Mouse (Mus musculus) urinary bladder, postnatal 36 days (tissue): Measurements from ENCODE around the gene Epb41l3.
"Not testable (repeated sequence)": the region's sequence is repeated elsewhere in the genome, so short reads cannot be mapped to it uniquely, and the experiment has no call there.

Source experiments
- DNase-seq, 2 experiments: peaks; one replicate each; pipeline ENCODE4 v3.0.0; 2022; ENCODE audit warnings: low spot score in 2 of 2, mixed read lengths in 1 of 2

The Epb41l3 gene

DNA sequence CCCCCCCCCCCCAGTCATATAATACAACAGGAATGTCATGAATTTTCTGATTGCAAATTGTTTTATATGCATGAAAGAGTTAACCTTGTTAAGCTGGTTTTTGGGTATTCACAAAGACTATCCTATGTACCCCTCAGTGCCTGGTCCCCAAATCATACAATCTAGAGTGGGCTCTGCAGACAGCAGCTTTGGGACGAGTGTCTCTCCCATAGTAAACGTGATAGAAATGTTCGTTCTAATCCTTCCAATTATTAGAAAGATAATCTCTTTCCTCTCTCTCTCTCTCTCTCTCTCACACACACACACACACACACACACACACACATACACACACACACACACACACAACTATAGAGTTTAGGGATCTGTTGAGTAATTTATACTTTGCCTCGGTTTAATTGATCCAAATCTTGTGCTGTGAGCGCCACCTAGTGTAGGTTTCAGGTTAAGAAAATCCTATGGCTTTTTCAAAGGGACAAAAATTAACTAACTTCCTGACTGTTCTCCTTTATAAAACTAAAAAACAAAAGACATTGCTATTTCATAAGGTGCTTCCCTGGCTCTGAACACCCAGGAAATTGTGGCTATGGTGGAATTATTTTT lies 30.4 kb downstream of the Epb41l3 start:
- peak in 1 of 2 experiments; percentile 15 for DNase-seq

DNA sequence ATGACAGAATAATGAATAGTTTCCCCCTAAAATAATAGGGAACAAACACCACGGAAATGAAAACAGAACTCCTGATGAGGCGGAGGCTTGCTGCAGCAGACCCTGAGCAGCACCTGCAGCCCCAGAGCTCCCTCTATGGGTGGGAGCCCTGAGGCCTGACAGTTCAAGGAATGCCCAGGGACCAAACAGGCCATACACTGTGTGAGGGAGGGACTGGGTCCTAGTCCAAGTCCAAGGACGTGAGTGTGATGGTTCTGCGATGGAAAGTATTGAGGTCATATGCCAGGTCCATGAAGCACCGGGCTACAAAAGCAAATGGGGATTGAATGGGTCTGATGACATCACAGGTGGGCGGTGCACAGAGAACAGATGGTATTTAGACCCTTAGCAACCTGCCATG lies 33.7 kb downstream of the Epb41l3 start:
- DNase-seq: no peak

- DNase-seq: no peak
Observed at GRCm38 (mm10) chr17:69112232-69112631, 36.7 kb downstream of the Epb41l3 start.

GRCm38 (mm10) chr17:69119183-69119582 lies 43.7 kb downstream of the Epb41l3 start:
- no peak for DNase-seq

DNA sequence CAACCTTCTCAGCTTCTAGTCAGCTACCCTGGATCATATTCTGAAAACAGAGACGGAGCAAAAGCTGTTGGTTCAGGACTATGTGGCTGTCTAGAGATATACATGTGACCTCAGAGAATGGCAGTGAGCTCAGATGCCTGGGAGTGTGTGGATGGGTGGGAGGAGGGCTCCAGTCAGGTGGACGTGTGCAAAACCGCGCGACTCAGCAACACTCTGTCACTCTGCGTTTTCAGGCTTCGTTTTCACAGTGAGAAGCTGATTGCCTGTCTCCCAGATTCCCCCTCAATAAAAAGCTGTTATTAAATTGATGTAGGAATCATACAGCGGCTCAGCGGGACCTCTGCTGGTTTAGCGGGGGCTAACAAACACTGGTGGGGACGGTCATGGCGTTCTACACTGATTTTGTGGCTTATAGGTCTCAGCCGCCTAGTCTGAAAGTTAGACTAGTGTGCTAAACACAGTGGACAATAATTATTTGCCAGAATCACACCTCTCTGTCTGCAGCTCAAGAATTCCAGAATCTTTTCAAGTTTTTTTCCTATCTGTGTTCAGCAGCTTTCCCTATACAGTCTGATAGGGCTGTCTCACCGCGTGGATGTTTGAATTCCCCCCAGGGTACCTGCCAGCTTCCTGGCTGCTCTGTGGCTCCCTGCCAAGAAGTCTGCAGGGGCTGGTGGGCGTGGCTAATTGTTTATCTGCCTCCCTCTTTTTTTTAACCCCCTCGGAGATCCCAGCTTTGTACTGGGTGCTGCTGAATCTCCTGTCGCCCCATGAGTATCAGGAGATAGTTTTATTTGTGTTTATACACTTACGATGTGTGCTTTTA lies 45.3 kb downstream of the Epb41l3 start:
- DNase-seq: no peak

GRCm38 (mm10) chr17:69122403-69122802 lies 46.9 kb downstream of the Epb41l3 start:
- not testable (repeated sequence) for DNase-seq

DNA sequence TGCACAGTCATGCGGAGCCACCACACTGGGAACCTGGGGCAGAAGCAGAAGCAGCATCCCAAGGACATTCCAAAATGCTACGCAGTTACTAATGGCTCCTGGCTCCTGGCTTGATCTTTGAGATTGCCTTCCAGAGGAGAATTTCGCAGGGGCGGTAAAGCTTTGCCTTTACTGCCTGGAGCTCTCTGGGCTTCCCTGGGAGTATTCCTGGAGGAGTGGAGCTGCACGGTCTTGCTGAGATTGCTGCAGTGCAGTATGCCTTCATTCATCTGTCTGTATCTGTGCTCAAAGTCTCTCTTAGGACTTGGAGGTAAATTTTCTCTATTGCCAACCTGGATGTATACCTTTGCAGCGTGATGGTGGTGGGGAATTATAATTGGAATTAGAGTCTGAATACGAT lies 52.0 kb downstream of the Epb41l3 start:
- no peak for DNase-seq

GRCm38 (mm10) chr17:69127981-69128380 lies 52.5 kb downstream of the Epb41l3 start:
- no peak for DNase-seq

- no peak for DNase-seq
Observed at GRCm38 (mm10) chr17:69129434-69129833, 54.0 kb downstream of the Epb41l3 start.

DNA sequence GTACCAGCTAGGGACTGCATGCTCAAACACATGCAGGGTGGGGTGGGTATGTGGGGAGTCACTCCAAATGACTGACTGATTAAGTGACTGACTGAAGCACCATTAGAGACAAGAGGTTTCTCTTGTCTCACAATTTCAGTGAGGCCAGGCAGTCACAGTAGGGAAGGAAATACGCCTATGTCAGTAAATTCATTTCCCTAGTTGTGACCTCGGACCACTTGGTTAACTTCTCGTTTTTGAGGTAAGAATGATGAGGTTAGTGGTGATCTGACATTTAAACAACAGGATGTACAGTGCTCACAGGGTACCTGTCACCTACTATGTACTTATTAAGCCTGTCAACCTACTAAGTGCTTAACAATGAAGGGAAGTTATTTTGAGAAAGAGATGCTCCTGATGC lies 67.5 kb downstream of the Epb41l3 start:
- DNase-seq: no peak

- no peak for DNase-seq
Observed at GRCm38 (mm10) chr17:69150826-69151225, 75.3 kb downstream of the Epb41l3 start.

DNA sequence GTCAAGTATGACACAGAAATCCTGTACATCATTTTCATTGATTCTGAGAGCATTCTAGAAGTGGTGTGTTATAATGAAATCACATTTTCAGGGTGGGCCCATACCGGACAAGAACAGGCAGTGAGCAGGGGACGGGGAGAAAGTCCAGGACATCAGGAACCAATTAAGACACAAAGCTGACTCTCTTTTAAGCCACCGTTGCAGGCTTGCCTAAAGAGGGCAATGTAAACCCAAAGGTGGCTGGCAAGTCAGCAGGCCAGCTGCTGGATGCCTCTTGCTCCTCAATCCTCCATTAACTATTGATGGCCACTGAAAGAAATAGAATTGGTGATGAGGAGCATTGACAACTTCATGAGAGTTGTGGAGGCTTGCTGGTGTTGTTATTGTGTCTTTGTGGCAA lies 75.8 kb downstream of the Epb41l3 start:
- DNase-seq: no peak

DNA sequence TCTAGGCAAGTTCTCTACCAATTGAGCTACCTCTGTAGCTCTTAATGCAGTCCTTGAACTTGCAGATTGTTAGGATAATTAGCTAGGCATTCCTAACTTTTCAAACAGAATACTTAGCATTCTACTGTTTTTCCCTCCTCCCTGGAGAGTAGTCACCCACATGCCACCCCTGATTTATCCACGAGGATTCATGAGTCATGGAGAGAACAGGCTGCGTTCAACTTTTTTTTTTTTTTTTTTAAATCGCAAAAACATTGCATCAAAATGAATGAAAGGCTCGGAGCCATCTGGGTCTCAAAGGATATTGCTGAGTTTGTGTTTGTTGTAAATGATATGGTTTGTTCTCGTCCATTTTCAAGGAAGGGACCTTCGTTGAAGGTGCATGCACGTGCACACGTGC lies 79.6 kb downstream of the Epb41l3 start:
- no peak for DNase-seq

GRCm38 (mm10) chr17:69156522-69157100 lies 81.1 kb downstream of the Epb41l3 start:
- peak; percentile 33 to 40 for DNase-seq

DNA sequence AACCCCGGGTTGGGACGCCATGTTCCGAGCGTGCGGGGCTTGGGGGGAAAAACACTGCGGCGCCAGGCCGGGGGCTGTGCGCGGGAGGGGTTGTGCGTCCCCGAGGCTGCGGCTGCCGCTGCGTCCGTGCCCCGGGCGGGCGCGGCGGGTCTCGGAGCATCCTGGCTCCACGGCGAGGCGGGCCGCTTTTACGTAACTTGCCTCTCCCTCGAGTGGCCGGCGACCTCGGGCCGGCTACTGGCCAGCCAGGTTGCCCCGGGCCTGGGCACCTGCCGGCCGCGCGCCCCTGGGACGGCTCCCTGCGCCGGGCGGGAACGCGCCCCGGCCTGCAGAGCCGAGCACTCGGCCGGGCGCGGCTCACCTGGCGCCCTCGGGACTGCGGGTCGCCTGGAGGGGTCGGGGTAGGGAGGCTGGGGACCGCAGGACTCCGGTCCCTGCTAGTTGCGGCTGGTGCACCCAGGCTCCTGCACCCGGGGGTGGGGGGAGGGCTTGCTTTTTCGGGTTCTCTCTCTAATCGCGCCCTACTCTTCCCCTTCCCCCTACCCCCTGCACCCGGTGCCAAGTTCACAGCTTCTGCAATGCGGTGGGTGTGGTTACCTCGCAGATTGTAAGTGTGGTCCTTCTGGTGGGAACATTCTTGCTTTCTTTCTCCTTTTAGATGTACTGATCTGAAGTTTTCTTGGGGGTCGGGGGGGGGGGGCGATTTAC lies 81.8 kb downstream of the Epb41l3 start:
- DNase-seq: peak; percentile 15 to 16

- no peak for DNase-seq
Observed at GRCm38 (mm10) chr17:69157809-69158185, 82.3 kb downstream of the Epb41l3 start.

GRCm38 (mm10) chr17:69158690-69159089 lies 83.2 kb downstream of the Epb41l3 start:
- peak in 1 of 2 experiments; percentile 35 for DNase-seq

DNA sequence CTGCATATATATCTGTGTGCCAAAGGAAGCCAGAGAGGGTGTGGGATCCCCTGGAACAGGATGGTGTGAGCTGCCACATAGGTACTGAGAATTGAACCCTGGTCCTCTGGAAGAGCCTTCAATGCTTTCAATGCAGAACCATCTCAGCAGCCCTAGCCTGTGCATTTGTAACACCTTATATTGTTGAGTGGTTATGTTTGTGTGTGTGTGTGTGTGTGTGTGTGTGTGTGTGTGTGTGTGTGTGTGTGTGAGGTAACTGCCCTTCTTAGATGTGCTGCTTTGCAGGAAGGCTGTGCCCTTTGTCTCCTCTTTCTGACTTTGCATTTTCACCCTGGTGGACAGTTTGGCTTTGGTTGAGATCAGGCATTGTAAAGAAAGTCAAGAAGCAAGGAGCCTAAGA lies 87.2 kb downstream of the Epb41l3 start:
- DNase-seq: no peak

GRCm38 (mm10) chr17:69176949-69177501 lies 101.5 kb downstream of the Epb41l3 start:
- no peak for DNase-seq

DNA sequence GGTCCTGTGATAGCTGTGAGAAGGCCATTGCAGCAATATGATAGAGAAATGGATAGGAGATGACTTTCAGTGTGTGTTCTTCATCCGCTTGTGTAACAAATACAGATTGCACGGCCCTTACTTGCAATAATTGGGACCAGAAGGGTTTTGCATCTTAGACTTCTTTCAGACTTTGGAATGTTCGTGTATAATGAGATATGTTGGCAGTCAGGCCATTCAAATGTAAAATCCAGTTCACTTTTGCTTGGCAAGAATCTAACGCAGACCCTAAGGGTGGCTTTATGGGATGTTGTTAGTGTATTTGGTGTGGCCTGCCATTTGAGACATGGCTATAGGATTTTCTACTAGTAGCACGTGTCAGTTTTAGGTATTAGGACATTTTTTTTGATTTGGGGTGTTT lies 102.5 kb downstream of the Epb41l3 start:
- DNase-seq: no peak

DNA sequence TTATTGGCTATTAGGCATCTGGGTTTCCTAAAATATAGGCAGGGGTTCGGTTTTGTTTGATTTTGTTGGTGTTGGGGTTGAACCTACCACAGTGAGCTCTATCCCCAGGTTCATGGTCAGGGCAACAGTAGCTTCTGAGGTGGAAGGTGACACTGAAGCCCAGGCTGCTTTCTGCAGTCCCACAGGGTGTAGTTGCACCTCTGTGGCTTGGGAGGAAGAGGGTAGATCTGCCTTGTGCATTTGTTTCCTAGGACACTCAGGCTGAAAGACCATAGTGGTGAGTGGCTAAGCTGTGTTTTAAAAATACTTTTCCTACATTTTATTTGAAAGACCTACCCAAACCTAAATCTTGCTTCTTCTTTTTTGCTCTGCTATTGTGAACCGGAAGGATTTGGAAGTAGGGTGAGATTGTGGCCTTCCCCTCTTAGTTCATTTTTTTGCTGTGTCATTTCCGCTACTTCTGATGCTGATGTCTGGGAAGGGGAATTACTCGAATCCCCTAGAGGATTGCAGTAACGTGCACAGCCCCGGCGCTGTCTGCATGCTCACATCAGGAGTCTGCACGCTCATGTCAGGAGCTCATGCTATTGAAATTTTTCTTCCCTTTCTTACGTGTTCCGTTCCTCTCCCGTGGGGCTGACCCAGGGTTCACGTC lies 105.5 kb downstream of the Epb41l3 start:
- no peak for DNase-seq
